Mouse (Mus musculus) thymus, postnatal 0 days (tissue): ENCODE results near the gene Baiap2l1. TPM values are rescaled to one million over a fixed set of nuclear protein-coding genes. Genes with fewer than 3 reads are reported as not detected.
A peak's percentile ranks its signal among the peaks of the same experiment; 100 is the strongest.
"Not testable (repeated sequence)": the region's sequence is repeated elsewhere in the genome, so short reads cannot be mapped to it uniquely, and the experiment has no call there.

Experiments used
- DNase-seq: peaks from one replicate; pipeline ENCODE4 v3.0.0-alpha.2; 2015; ENCODE audit warnings: low spot score
- polyA plus RNA-seq: library from polyadenylated mRNA; unstranded; fragments of >200 nt; fragmentation: Nextera tagmentation; extraction: Ambion mirVana; gene quantifications from 2 replicates; pipeline ENCODE4 v1.2.1, GENCODE M21; 2015

Gene Baiap2l1
- polyA plus RNA-seq, 1 experiment from 2014 or later, result 2.3 TPM

DNA sequence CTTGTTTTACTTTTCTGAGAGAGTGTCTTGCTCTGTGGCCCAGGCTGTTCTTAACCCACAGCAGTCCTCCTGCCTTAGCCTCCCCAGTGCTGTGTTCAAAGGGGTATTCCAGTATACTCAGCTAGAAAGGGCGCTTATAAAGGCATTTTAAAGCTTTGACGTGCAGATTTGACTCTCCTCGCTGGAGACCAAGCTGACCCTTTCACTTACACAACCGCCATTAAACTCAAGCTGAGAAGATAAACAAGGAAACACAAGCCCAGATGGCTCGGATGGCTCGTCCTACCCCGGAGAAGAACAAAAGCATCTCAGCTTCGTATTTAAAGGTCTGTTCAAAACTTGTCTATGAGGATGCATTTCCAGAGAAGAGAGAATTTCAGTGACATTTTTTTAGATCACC is 6.7 kb downstream of the Baiap2l1 start:
- DNase-seq, result no peak

GRCm38 (mm10) chr5:144344592-144344991 is 13.3 kb downstream of the Baiap2l1 start:
- DNase-seq, result peak; percentile 43

DNA sequence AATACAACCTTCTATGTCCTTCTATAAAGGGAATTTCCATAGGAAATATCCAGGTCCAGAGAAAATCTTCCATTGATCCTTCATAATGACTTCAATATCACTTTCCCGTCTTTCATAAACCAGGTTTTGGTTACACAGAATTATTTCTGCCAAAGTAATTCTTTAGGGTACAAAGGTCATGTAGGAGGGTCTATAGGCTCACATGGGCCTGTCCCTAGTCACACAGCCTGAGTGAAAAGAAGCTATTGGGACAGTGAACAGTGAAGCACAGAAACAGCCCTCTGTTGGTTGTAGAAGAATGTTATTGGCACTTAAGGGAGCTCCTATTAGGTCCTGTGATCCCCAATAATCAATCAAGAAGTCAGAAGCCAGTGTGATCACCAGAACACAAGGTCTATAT is 16.8 kb downstream of the Baiap2l1 start:
- no peak for DNase-seq

DNA sequence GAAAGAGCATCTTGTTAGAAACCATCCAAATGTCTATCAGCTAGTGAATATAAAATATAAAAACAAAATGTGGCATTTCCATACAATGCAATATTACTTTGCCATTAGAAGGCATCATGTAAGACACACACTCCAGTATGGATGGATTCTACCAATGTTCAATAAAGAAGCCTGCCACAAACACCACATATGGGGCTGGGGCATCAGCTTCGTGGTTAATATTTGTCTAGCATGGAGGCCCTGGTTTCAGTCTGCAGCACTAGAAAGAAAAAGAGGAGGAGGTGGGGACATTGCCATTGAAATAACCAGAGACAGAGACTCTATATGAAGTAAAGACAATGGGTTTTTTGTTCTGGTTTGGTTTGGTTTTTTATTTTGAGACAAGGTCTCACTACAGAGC is 19.1 kb downstream of the Baiap2l1 start:
- DNase-seq, result no peak

- not testable (repeated sequence) for DNase-seq
These were observed 22.6 kb downstream of the Baiap2l1 start for GRCm38 (mm10) chr5:144335357-144335756.

GRCm38 (mm10) chr5:144334010-144334409 is 23.9 kb downstream of the Baiap2l1 start:
- DNase-seq, result no peak

DNA sequence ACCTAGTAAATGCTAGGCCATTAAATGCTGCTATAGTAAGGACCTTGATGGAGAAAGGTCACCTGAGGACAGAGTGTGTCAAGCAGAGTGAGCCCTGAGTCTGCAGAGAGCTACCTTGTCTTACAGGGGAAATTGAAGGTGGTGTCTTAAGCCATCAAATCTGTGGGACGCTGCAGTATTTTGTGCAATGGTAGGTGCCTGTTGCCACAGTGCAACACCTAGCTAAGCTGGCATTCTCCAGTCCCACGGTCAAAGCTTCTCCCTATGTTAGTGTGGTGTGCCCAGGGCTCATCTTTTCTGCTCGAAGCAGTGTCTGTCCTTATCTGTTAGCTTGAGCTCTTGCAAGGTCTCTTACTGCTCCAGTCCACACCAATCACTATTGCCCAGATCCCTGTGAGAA is 35.2 kb downstream of the Baiap2l1 start:
- no peak for DNase-seq

DNA sequence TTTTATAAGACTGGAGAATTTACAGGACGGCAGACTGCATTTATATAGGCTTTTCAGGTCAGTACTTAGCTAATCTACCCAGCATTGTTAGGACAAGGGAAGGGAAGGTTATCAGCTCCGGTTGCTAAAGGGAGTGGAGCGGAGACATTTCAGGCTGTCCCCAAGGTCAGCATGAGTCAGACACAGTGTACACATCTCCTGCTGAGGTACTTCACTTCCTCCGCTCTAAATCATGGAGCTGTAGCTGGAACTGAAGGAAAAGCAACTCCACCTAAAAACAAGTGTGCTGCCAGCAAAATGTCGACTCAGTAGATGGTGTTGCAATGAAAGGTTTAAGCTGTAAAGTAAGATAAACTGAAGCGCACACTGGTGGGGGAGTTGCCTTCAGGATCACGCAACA is 36.2 kb downstream of the Baiap2l1 start:
- DNase-seq, result no peak

DNA sequence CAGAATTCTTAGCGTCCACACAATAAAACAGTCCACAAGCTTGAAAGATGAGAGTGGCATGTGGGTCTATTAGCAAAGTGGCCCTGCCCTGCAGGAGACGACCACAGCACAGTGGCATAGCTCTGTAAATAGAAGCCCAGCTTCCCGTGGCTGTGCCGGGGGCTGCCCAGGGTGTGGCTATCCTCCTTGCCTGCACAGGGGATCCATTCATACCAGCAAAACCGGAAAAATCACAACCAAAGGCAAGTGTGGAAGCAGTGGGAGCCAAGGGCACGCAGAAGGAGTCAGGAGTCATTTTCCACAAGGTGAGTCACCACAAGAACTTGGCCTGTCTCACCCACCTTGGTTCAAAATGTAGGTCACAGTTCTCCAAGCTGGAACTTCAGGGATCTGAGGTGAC is 39.6 kb downstream of the Baiap2l1 start:
- no peak for DNase-seq

GRCm38 (mm10) chr5:144317426-144317825 is 40.5 kb downstream of the Baiap2l1 start:
- DNase-seq, result no peak

- DNase-seq, result no peak
These were observed 41.5 kb downstream of the Baiap2l1 start for GRCm38 (mm10) chr5:144316442-144316841.

DNA sequence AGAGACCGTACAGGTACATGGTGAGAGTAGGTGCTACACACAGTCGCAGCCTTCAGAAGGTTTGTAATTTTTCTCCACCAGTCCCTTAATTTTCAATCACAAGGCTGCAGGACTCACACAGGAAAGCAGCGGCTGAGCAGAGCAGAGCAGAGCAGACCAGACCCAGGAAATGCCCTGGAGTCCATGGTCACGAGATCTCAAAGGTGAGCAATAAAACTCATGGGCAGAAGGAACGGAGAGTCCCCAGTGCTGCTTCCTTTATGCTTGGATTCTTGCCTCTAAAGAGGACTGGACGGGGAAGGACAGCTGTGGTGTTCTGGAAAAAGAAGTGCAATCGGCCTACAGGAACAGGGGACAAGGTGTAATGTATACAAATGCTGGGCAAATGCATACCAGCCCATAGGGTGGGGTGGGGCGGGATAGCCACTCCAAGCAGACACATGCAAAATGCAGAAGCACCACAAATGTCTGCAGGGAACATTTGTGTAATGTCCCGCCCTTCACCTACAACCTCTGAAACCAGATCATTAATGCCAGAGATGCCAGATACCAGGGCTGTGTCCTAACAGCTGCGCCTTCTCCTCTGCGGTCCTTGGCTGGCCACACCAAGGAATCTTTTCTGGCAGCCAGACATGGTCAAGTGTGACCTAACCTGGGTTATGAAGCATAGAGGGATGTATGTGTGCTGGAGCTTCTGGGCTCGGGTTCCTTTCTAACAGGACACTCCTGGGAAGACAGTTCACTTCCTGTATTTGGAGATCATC is 43.0 kb downstream of the Baiap2l1 start:
- DNase-seq, result no peak

DNA sequence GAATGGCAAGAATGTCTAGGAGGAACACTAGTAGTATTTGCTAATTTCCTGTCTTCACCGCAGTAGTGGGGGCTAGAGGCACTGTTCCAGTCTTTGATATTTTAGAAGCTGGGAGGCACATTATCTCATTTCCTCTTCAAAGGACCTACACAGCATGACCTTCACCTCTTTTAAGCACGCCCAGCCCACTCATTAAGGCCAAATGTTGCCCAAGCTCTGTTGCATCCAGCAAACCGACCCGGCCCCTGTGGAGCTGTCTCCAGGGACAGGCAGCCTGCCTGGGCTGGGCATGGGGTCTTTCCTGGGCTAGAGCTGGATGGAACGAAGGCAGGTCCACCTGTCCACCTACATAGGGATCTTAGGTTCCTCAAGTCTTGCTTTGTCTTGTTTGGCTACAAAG is 44.6 kb downstream of the Baiap2l1 start:
- DNase-seq, result no peak

- no peak for DNase-seq
These were observed 45.7 kb downstream of the Baiap2l1 start for GRCm38 (mm10) chr5:144312183-144312582.

DNA sequence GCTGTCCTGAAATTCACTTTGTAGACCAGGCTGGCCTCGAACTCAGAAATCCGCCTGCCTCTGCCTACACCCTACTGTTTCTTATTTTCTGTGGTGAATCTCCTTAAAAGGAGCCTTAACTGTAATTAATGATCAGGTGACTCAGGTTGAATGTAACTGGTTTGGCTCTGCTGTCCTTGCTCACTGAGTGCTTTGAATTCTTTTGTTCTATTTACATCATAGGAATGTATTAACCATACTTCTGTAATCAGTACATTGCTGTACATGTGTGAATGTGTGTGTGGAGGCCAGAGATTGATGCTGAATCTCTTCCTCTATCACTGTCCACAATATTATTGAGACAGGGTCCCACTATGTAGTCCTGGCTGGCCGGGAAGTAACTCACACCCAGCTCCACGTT is 49.0 kb downstream of the Baiap2l1 start:
- DNase-seq, result no peak

DNA sequence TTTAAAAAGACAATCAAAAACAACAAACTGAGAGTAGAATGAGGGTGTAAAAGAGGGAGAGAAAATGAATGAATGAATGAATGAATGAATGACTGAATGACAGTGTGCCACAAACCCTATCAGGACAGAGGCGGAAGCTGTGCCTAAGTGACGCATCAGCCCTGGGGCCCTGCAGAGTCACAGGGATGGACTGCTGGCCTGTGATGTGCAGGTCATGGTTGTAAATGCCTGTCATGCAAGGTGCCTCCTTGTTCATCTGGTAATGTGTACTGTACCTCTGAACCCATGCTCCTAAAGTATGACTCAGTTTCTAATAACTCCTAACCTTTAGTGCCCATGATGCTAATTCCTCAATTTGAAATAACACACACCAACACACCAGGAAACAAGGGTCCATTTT is 54.8 kb downstream of the Baiap2l1 start:
- DNase-seq, result no peak

- DNase-seq, result no peak
These were observed 61.8 kb downstream of the Baiap2l1 start for GRCm38 (mm10) chr5:144296090-144296604.

- no peak for DNase-seq
These were observed 62.6 kb downstream of the Baiap2l1 start for GRCm38 (mm10) chr5:144295357-144295756.

DNA sequence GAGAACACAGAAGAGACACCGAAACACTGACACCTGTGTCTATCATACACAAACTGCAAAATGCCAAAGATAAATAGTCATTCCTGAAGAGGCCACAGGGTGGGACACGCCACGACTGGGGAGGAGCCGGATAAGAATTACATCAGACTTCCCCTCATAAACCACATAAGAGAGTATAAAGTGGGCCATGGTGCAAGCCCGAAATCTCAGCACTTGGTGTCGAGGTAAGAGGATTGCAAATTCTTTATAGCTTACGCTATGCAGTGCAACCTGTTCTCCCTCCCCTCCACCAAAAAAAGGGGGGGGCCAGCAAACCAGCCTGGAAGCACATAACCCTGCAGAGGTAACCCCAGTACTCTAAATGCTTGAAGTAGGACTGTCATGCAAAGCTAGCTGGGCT is 63.0 kb downstream of the Baiap2l1 start:
- DNase-seq, result no peak

GRCm38 (mm10) chr5:144289769-144290440 is 68.0 kb downstream of the Baiap2l1 start:
- DNase-seq, result no peak

GRCm38 (mm10) chr5:144288391-144288790 is 69.5 kb downstream of the Baiap2l1 start:
- DNase-seq, result no peak

GRCm38 (mm10) chr5:144287267-144287820 is 70.6 kb downstream of the Baiap2l1 start:
- DNase-seq, result no peak
